Mouse (Mus musculus): ENCODE results near the gene Olfr510. TPM values are rescaled to one million over a fixed set of nuclear protein-coding genes. Genes with fewer than 3 reads are reported as not detected.
"Not testable (repeated sequence)": the region's sequence is repeated elsewhere in the genome, so short reads cannot be mapped to it uniquely, and the experiment has no call there.

Gene Olfr510
- polyA plus RNA-seq (2016; fragmentation: Nextera tagmentation; extraction: Ambion mirVana): not detected in 2 replicates

DNA sequence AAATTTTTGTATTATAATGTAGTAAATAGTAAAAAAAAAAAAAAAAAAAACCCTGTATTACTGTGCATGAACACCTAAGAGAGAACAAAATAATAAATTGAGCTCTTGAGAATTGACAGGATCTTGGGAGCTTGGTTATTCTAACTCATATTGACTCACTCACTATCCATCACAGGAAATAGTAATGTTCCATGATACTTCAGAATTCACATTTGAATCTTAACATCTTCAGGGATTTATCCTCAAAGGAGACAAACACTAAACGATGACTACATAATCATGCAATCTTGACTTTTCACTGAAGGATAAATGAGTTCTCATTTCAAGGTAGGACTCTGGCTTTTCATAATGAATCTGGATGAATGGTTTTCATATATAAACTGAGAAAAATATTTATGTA is at the start of gene Olfr510:
TSS of gene Olfr510 (plus strand) at position 301 of the 400 bp plus-strand sequence.
- H3K27me3 ChIP-seq (ENCODE audit: poor library complexity, severe bottlenecking): no peaks in the 10 kb centered on the region

DNA sequence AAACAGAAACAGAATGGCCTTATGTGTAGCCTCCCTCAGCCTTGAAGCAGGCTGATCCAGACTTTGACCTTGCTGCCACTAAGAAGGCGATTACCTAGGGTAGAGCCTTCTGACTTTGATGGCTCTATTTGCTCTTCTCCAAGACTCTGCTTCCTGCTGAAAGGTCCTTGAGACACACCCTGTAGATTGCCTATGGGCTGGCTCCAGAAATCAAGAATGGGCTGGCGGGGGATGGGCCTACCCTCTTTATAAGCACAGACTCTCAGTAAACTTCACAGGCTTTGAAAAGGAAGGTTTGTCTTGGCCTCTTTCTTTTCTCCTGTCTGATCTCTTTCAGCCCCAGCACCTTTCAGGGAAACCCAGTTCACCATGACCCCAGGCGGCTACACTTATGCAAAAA is 49.4 kb upstream of the Olfr510 start:
- not testable (repeated sequence) for H3K4me1 ChIP-seq; DNase-seq (ENCODE audit: extremely low spot score, low spot score); H3K27me3 ChIP-seq (ENCODE audit: poor library complexity, severe bottlenecking); H3K27ac ChIP-seq; H3K9me3 ChIP-seq; H3K4me3 ChIP-seq; H3K36me3 ChIP-seq (replicated peaks)
- 67% methylated on average over 3 of the region's 3 CpGs for WGBS

More for the DNA sequence above, at the start of gene Olfr510:
- Histone ChIP-seq H3K4me1 (no peaks in the 10 kb centered on the region), H3K4me3 (no peak within 1 kb of the TSS), H3K27ac (no peak within 1 kb of the TSS), H3K36me3 (replicated peaks) (no peaks in the 10 kb centered on the region), H3K9me3 (no peaks in the 10 kb centered on the region)
- WGBS: 96% methylated on average over 1 of the region's 1 CpGs
- DNase-seq (ENCODE audit: extremely low spot score, low spot score): no peak

DNA sequence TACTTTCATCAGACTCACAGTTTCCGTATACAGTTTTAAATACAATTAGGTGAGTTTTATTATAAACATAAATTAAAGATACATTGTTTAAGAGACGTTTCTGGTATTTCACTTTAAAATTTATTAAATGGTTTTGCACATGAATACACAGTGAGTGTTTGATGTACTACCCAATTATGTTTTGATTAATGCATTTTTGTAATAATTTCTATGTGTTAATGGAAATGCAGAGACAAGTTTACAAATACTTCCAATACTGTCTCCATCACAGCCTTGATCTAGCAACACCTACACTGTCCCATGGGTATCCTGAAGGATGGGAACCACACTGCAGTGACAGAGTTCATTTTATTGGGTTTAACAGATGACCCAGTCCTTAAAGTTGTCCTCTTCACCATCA is 44.7 kb upstream of the Olfr510 start, which contains the start of gene Olfr507:
TSS of gene Olfr507 (plus strand) at position 301 of the 400 bp plus-strand sequence.
- no peak within 1 kb of the TSS for H3K27ac ChIP-seq
- H3K27me3 ChIP-seq (ENCODE audit: poor library complexity, severe bottlenecking): no peaks in the 10 kb centered on the region
- WGBS: 93% methylated on average over 2 of the region's 2 CpGs
- H3K4me3 ChIP-seq: no peak within 1 kb of the TSS
- H3K4me1 ChIP-seq: no peaks in the 10 kb centered on the region
- no peaks in the 10 kb centered on the region for H3K36me3 ChIP-seq (replicated peaks)
- DNase-seq (ENCODE audit: extremely low spot score, low spot score): no peak
- no peaks in the 10 kb centered on the region for H3K9me3 ChIP-seq

DNA sequence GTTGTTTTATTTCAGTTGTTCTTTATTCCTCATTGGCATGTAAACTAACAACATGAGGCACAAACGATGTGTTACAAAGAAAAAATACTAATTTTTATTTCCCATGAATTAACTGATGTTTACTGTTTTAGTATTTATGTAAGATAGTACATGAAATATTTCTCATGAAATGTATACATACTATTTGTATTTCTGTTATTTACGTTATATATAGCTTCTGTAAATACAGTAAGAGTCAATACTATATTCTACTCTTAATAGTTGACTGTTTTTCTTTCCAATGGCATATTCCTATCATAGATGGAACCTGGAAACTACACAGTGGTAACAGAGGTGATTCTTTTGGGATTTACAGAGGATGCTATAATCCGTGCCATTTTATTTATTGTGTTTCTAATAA is 36.5 kb upstream of the Olfr510 start, which contains the start of gene Olfr508:
TSS of gene Olfr508 (plus strand) at position 301 of the 400 bp plus-strand sequence.
- no peaks in the 10 kb centered on the region for H3K36me3 ChIP-seq (replicated peaks)
- H3K27me3 ChIP-seq (ENCODE audit: poor library complexity, severe bottlenecking): no peaks in the 10 kb centered on the region
- DNase-seq (ENCODE audit: extremely low spot score, low spot score): no peak
- no peak within 1 kb of the TSS for H3K27ac ChIP-seq
- no peak within 1 kb of the TSS for H3K4me3 ChIP-seq
- no peaks in the 10 kb centered on the region for H3K9me3 ChIP-seq
- H3K4me1 ChIP-seq: no peaks in the 10 kb centered on the region
- 91% methylated on average over 3 of the region's 3 CpGs for WGBS

DNA sequence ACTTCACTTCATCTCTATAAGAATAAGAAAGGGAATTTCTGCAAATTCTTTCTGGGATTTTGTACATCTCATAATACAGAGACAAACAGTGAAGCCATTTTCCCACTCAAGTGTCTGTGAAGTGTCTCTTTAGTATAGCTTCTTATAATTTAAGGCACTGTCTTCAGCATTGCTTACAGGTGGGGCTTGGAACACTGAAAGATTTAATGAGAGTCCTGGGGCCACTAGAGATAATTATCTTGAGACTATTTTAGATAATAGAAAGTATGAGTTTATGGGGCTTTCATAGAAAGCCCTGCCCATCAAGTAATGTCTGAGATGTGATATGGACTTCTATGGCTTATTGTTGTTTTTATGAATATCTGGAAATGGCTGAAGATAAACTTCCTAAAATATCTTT is 14.4 kb upstream of the Olfr510 start, which contains the start of gene Olfr509:
TSS of gene Olfr509 (minus strand) at position 101 of the 400 bp plus-strand sequence.
- no peaks in the 10 kb centered on the region for H3K36me3 ChIP-seq (replicated peaks)
- H3K4me1 ChIP-seq: no peaks in the 10 kb centered on the region
- H3K27me3 ChIP-seq (ENCODE audit: poor library complexity, severe bottlenecking): no peaks in the 10 kb centered on the region
- DNase-seq (ENCODE audit: extremely low spot score, low spot score): no peak
- no peak within 1 kb of the TSS for H3K4me3 ChIP-seq
- peaks cover 6% of the 10 kb centered on the region; the same call in 1 of the 2 replicates for H3K9me3 ChIP-seq
- no peak within 1 kb of the TSS for H3K27ac ChIP-seq

DNA sequence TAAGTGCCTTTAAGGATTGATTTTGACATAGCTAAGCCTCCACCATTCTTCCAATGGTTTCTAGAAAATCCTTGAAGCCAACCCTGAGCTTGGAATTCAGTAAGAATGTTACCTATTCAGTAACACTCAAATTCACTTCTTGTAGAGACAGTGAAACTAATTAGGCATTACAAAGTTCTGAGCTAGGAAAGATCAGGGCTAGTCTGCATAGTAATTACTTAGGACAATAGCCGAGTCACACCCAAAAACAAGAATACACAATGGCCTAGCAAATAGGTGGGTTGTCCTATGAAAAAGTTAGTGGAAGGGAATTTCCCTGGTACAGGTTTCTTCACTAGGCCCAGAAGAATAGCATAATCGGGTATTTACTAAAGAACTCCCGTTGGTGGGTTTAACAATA is 3.8 kb upstream of the Olfr510 start:
- Histone ChIP-seq H3K27me3 (ENCODE audit: poor library complexity, severe bottlenecking) (no peaks in the 10 kb centered on the region), H3K9me3 (no peaks in the 10 kb centered on the region), H3K4me3 (no peak overlapping the region), H3K36me3 (replicated peaks) (no peaks in the 10 kb centered on the region), H3K4me1 (no peaks in the 10 kb centered on the region), H3K27ac (no peak overlapping the region)
- no peak for DNase-seq (ENCODE audit: extremely low spot score, low spot score)
- WGBS: 81% methylated on average over 3 of the region's 3 CpGs

DNA sequence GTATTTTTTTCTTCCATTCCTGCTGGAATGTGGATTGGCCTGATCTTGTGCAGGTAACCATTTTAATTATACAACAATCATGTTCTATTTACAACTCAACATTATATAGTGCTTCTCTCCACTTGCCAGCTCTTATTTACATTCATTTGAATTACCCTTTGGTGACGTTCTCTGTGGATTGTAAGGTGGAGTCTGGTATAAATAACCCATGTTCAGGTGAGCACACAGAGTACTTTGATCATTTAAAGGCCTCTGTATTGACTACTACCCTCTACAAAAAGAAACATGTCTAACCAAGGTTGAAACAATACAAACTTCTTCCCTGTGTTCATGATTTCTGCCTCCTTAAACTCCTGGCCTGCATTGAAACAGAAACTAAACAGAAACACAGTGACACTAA is 4.8 kb downstream of the Olfr510 start:
- no peak overlapping the region for H3K4me3 ChIP-seq
- no peak overlapping the region for H3K27ac ChIP-seq
- 78% methylated on average over 1 of the region's 1 CpGs for WGBS
- no peaks in the 10 kb centered on the region for H3K36me3 ChIP-seq (replicated peaks)
- H3K9me3 ChIP-seq: peaks cover 10% of the 10 kb centered on the region; the same call in 1 of the 2 replicates
- no peak for DNase-seq (ENCODE audit: extremely low spot score, low spot score)
- H3K27me3 ChIP-seq (ENCODE audit: poor library complexity, severe bottlenecking): no peaks in the 10 kb centered on the region
- H3K4me1 ChIP-seq: no peaks in the 10 kb centered on the region

DNA sequence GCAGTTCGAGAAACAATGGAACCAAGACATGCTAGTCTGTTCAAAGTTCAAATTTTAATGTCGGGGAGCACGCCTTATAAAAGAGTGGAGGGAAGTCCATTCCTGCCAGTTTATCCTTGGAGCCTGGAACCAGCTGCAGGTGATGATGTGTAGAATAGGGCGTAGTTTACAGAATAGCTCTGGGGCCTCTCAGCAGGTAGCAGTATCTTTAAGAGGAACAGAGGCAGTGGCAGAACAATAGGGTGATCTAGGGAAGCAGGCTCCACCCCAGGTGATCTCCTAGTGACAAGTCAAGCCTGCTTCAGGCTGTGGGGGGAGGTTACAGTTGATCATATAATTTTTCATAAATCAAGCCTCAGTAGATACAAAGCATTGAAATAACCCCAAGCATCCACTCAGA is 12.7 kb downstream of the Olfr510 start:
- H3K27ac ChIP-seq: no peak overlapping the region
- no peaks in the 10 kb centered on the region for H3K27me3 ChIP-seq (ENCODE audit: poor library complexity, severe bottlenecking)
- no peak for DNase-seq (ENCODE audit: extremely low spot score, low spot score)
- H3K4me1 ChIP-seq: no peaks in the 10 kb centered on the region
- 86% methylated on average over 4 of the region's 4 CpGs for WGBS
- H3K4me3 ChIP-seq: no peak overlapping the region
- H3K36me3 ChIP-seq (replicated peaks): no peaks in the 10 kb centered on the region
- H3K9me3 ChIP-seq: peaks cover 17% of the 10 kb centered on the region; the same call in 1 of the 2 replicates

DNA sequence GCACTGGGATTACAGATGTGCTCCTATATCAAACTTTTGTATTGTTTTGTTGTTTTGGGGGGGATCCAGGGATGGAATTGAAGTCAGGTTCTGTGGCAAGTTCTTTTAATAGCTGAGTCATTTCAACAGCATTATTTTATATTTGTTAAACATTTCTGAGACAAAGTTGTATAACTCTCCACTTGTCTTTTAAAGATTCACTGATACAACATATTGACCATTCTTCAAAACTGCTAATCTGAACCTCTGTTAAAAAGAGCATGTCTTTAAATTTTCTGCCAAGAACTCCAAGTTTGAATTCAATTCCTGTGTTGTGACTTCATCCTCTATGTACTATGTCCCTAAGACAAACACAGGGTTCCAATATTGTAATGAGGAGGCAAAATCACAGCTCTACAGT is 46.8 kb downstream of the Olfr510 start, which contains the start of gene Olfr512:
TSS of gene Olfr512 (plus strand) at position 301 of the 400 bp plus-strand sequence.
- Histone ChIP-seq H3K27me3 (ENCODE audit: poor library complexity, severe bottlenecking) (no peaks in the 10 kb centered on the region), H3K4me3 (no peak within 1 kb of the TSS), H3K27ac (no peak within 1 kb of the TSS), H3K36me3 (replicated peaks) (no peaks in the 10 kb centered on the region), H3K9me3 (no peaks in the 10 kb centered on the region), H3K4me1 (no peaks in the 10 kb centered on the region)
- DNase-seq (ENCODE audit: extremely low spot score, low spot score): no peak

Other genes starting within 250 kb of the Olfr510 start
- gene Olfr497, start 246.0 kb upstream of the Olfr510 start, polyA plus RNA-seq (2016; fragmentation: Nextera tagmentation; extraction: Ambion mirVana): not detected in 2 replicates
- not detected in 2 replicates for gene Olfr498, start 201.1 kb upstream of the Olfr510 start, polyA plus RNA-seq (2016; fragmentation: Nextera tagmentation; extraction: Ambion mirVana)
- not detected in 2 replicates for gene Olfr502, start 141.4 kb upstream of the Olfr510 start, polyA plus RNA-seq (2016; fragmentation: Nextera tagmentation; extraction: Ambion mirVana)
- gene Olfr503, start 121.9 kb upstream of the Olfr510 start, polyA plus RNA-seq (2016; fragmentation: Nextera tagmentation; extraction: Ambion mirVana): not detected in 2 replicates
- not detected in 2 replicates for gene Olfr504, start 100.6 kb upstream of the Olfr510 start, polyA plus RNA-seq (2016; fragmentation: Nextera tagmentation; extraction: Ambion mirVana)
- gene Olfr506, start 55.6 kb upstream of the Olfr510 start, polyA plus RNA-seq (2016; fragmentation: Nextera tagmentation; extraction: Ambion mirVana): not detected in 2 replicates
- not detected in 2 replicates for gene Olfr507, start 44.6 kb upstream of the Olfr510 start, polyA plus RNA-seq (2016; fragmentation: Nextera tagmentation; extraction: Ambion mirVana)
- not detected in 2 replicates for gene Olfr508, start 36.4 kb upstream of the Olfr510 start, polyA plus RNA-seq (2016; fragmentation: Nextera tagmentation; extraction: Ambion mirVana)
- not detected in 2 replicates for gene Olfr509, start 14.5 kb upstream of the Olfr510 start, polyA plus RNA-seq (2016; fragmentation: Nextera tagmentation; extraction: Ambion mirVana)
- not detected in 2 replicates for gene Olfr512, start 46.9 kb downstream of the Olfr510 start, polyA plus RNA-seq (2016; fragmentation: Nextera tagmentation; extraction: Ambion mirVana)
- gene Olfr513, start 84.6 kb downstream of the Olfr510 start, polyA plus RNA-seq (2016; fragmentation: Nextera tagmentation; extraction: Ambion mirVana): not detected in 2 replicates
- not detected in 2 replicates for gene Olfr514, start 159.6 kb downstream of the Olfr510 start, polyA plus RNA-seq (2016; fragmentation: Nextera tagmentation; extraction: Ambion mirVana)
- gene Olfr516, start 184.1 kb downstream of the Olfr510 start, polyA plus RNA-seq (2016; fragmentation: Nextera tagmentation; extraction: Ambion mirVana): not detected in 2 replicates
- gene Olfr517, start 206.0 kb downstream of the Olfr510 start, polyA plus RNA-seq (2016; fragmentation: Nextera tagmentation; extraction: Ambion mirVana): not detected in 2 replicates
- gene Olfr518, start 218.6 kb downstream of the Olfr510 start, polyA plus RNA-seq (2016; fragmentation: Nextera tagmentation; extraction: Ambion mirVana): not detected in 2 replicates
- not detected in 2 replicates for gene Olfr519, start 228.0 kb downstream of the Olfr510 start, polyA plus RNA-seq (2016; fragmentation: Nextera tagmentation; extraction: Ambion mirVana)

All from forebrain, embryonic 10.5 days (tissue).